Mouse (Mus musculus) ovary, adult 18-20 months (tissue): Measurements from ENCODE around the gene Cnnm2.

Source experiments
- DNase-seq: peaks from one replicate; pipeline ENCODE4 v3.0.0; 2022; ENCODE audit warnings: low spot score, mixed read lengths

Gene Cnnm2

GRCm38 (mm10) chr19:46799903-46800583, 38.6 kb downstream of the Cnnm2 start:
- no peak for DNase-seq

GRCm38 (mm10) chr19:46801492-46801891, 40.1 kb downstream of the Cnnm2 start:
- DNase-seq: no peak

GRCm38 (mm10) chr19:46802306-46802705, 40.9 kb downstream of the Cnnm2 start:
- no peak for DNase-seq

GRCm38 (mm10) chr19:46803732-46804131, 42.3 kb downstream of the Cnnm2 start:
- DNase-seq: no peak

- no peak for DNase-seq
These were observed 43.4 kb downstream of the Cnnm2 start for GRCm38 (mm10) chr19:46804751-46805150.

- no peak for DNase-seq
These were observed 44.7 kb downstream of the Cnnm2 start for GRCm38 (mm10) chr19:46805933-46806688.

GRCm38 (mm10) chr19:46808261-46808660, 46.9 kb downstream of the Cnnm2 start:
- DNase-seq: no peak

- DNase-seq: no peak
These were observed 47.6 kb downstream of the Cnnm2 start for GRCm38 (mm10) chr19:46809031-46809430.

GRCm38 (mm10) chr19:46819276-46819675, 57.9 kb downstream of the Cnnm2 start:
- no peak for DNase-seq

GRCm38 (mm10) chr19:46822491-46822890, 61.1 kb downstream of the Cnnm2 start:
- no peak for DNase-seq

GRCm38 (mm10) chr19:46823759-46824158, 62.4 kb downstream of the Cnnm2 start:
- no peak for DNase-seq

- DNase-seq: no peak
These were observed 63.5 kb downstream of the Cnnm2 start for GRCm38 (mm10) chr19:46824867-46825266.

- no peak for DNase-seq
These were observed 66.3 kb downstream of the Cnnm2 start for GRCm38 (mm10) chr19:46827654-46828165.

GRCm38 (mm10) chr19:46828961-46829360, 67.6 kb downstream of the Cnnm2 start:
- DNase-seq: no peak

GRCm38 (mm10) chr19:46831381-46831780, 70.0 kb downstream of the Cnnm2 start:
- DNase-seq: no peak

GRCm38 (mm10) chr19:46834301-46834700, 72.9 kb downstream of the Cnnm2 start:
- DNase-seq: no peak

- no peak for DNase-seq
These were observed 73.9 kb downstream of the Cnnm2 start for GRCm38 (mm10) chr19:46835339-46835738.

- no peak for DNase-seq
These were observed 74.7 kb downstream of the Cnnm2 start for GRCm38 (mm10) chr19:46836085-46836484.

- DNase-seq: no peak
These were observed 76.1 kb downstream of the Cnnm2 start for GRCm38 (mm10) chr19:46837290-46838079.

- DNase-seq: no peak
These were observed 79.6 kb downstream of the Cnnm2 start for GRCm38 (mm10) chr19:46841016-46841415.

- no peak for DNase-seq
These were observed 81.6 kb downstream of the Cnnm2 start for GRCm38 (mm10) chr19:46843030-46843429.

- no peak for DNase-seq
These were observed 84.7 kb downstream of the Cnnm2 start for GRCm38 (mm10) chr19:46846056-46846455.
